Mouse (Mus musculus): ENCODE results near the gene Gm49395.
A peak's percentile ranks its signal among the peaks of the same experiment; 100 is the strongest.

The Gm49395 gene

GRCm38 (mm10) chr13:115090069-115090976 lies 11.4 kb downstream of the Gm49395 start, which contains the start of gene Pelo:
Pelo (minus strand) TSS chr13:115090186.
- Histone ChIP-seq H3K27me3 (ENCODE audit: control insufficient read depth, insufficient read depth, low read length, poor library complexity, severe bottlenecking) (no peaks in the 10 kb centered on the region), H3K36me3 (ENCODE audit: control insufficient read depth, insufficient read depth, low read length, poor library complexity, severe bottlenecking) (no peaks in the 10 kb centered on the region)
- peak; percentile 96 for DNase-seq (ENCODE audit: low read depth, low spot score)

- DNase-seq (ENCODE audit: low read depth, low spot score) = peak; percentile 24
- Histone ChIP-seq H3K27me3 (ENCODE audit: control insufficient read depth, insufficient read depth, low read length, poor library complexity, severe bottlenecking) (no peaks in the 10 kb centered on the region), H3K36me3 (ENCODE audit: control insufficient read depth, insufficient read depth, low read length, poor library complexity, severe bottlenecking) (no peaks in the 10 kb centered on the region)
Measured at GRCm38 (mm10) chr13:115089395-115090025, 12.2 kb downstream of the Gm49395 start.

GRCm38 (mm10) chr13:115089020-115089394 lies 12.7 kb downstream of the Gm49395 start:
- Histone ChIP-seq H3K27me3 (ENCODE audit: control insufficient read depth, insufficient read depth, low read length, poor library complexity, severe bottlenecking) (no peaks in the 10 kb centered on the region), H3K36me3 (ENCODE audit: control insufficient read depth, insufficient read depth, low read length, poor library complexity, severe bottlenecking) (no peaks in the 10 kb centered on the region)
- DNase-seq (ENCODE audit: low read depth, low spot score) = no peak

- Histone ChIP-seq H3K27me3 (ENCODE audit: control insufficient read depth, insufficient read depth, low read length, poor library complexity, severe bottlenecking) (no peaks in the 10 kb centered on the region), H3K36me3 (ENCODE audit: control insufficient read depth, insufficient read depth, low read length, poor library complexity, severe bottlenecking) (no peaks in the 10 kb centered on the region)
- no peak for DNase-seq (ENCODE audit: low read depth, low spot score)
Measured at GRCm38 (mm10) chr13:115085974-115086373, 15.7 kb downstream of the Gm49395 start.

- H3K36me3 ChIP-seq (ENCODE audit: control insufficient read depth, insufficient read depth, low read length, poor library complexity, severe bottlenecking) = no peaks in the 10 kb centered on the region
- DNase-seq (ENCODE audit: low read depth, low spot score) = no peak
- H3K27me3 ChIP-seq (ENCODE audit: control insufficient read depth, insufficient read depth, low read length, poor library complexity, severe bottlenecking) = no peaks in the 10 kb centered on the region
Measured at GRCm38 (mm10) chr13:115082339-115082738, 19.4 kb downstream of the Gm49395 start.

GRCm38 (mm10) chr13:115079996-115080585 lies 21.6 kb downstream of the Gm49395 start:
- no peaks in the 10 kb centered on the region for H3K36me3 ChIP-seq (ENCODE audit: control insufficient read depth, insufficient read depth, low read length, poor library complexity, severe bottlenecking)
- no peak for DNase-seq (ENCODE audit: low read depth, low spot score)

GRCm38 (mm10) chr13:115078997-115079685 lies 22.6 kb downstream of the Gm49395 start:
- H3K36me3 ChIP-seq (ENCODE audit: control insufficient read depth, insufficient read depth, low read length, poor library complexity, severe bottlenecking) = no peaks in the 10 kb centered on the region
- no peaks in the 10 kb centered on the region for H3K27me3 ChIP-seq (ENCODE audit: control insufficient read depth, insufficient read depth, low read length, poor library complexity, severe bottlenecking)
- no peak for DNase-seq (ENCODE audit: low read depth, low spot score)

More at GRCm38 (mm10) chr13:115079996-115080585, 21.6 kb downstream of the Gm49395 start:
- H3K27me3 ChIP-seq (ENCODE audit: control insufficient read depth, insufficient read depth, low read length, poor library complexity, severe bottlenecking) = no peaks in the 10 kb centered on the region

GRCm38 (mm10) chr13:115077346-115078134 lies 24.2 kb downstream of the Gm49395 start:
- DNase-seq (ENCODE audit: low read depth, low spot score) = no peak
- no peaks in the 10 kb centered on the region for H3K27me3 ChIP-seq (ENCODE audit: control insufficient read depth, insufficient read depth, low read length, poor library complexity, severe bottlenecking)
- H3K36me3 ChIP-seq (ENCODE audit: control insufficient read depth, insufficient read depth, low read length, poor library complexity, severe bottlenecking) = no peaks in the 10 kb centered on the region

GRCm38 (mm10) chr13:115072386-115072785 lies 29.3 kb downstream of the Gm49395 start:
- Histone ChIP-seq H3K27me3 (ENCODE audit: control insufficient read depth, insufficient read depth, low read length, poor library complexity, severe bottlenecking) (no peaks in the 10 kb centered on the region; the same call in 1 of the 2 replicates), H3K36me3 (ENCODE audit: control insufficient read depth, insufficient read depth, low read length, poor library complexity, severe bottlenecking) (no peaks in the 10 kb centered on the region)
- DNase-seq (ENCODE audit: low read depth, low spot score) = no peak

- Histone ChIP-seq H3K27me3 (ENCODE audit: control insufficient read depth, insufficient read depth, low read length, poor library complexity, severe bottlenecking) (no peaks in the 10 kb centered on the region; the same call in 1 of the 2 replicates), H3K36me3 (ENCODE audit: control insufficient read depth, insufficient read depth, low read length, poor library complexity, severe bottlenecking) (no peaks in the 10 kb centered on the region)
- no peak for DNase-seq (ENCODE audit: low read depth, low spot score)
Measured at GRCm38 (mm10) chr13:115071431-115071830, 30.3 kb downstream of the Gm49395 start.

GRCm38 (mm10) chr13:115067968-115068330 lies 33.8 kb downstream of the Gm49395 start:
- no peak for DNase-seq (ENCODE audit: low read depth, low spot score)
- no peaks in the 10 kb centered on the region for H3K36me3 ChIP-seq (ENCODE audit: control insufficient read depth, insufficient read depth, low read length, poor library complexity, severe bottlenecking)
- no peaks in the 10 kb centered on the region; the same call in 1 of the 2 replicates for H3K27me3 ChIP-seq (ENCODE audit: control insufficient read depth, insufficient read depth, low read length, poor library complexity, severe bottlenecking)

- no peak for DNase-seq (ENCODE audit: low read depth, low spot score)
- Histone ChIP-seq H3K36me3 (ENCODE audit: control insufficient read depth, insufficient read depth, low read length, poor library complexity, severe bottlenecking) (no peaks in the 10 kb centered on the region), H3K27me3 (ENCODE audit: control insufficient read depth, insufficient read depth, low read length, poor library complexity, severe bottlenecking) (no peaks in the 10 kb centered on the region; the same call in 1 of the 2 replicates)
Measured at GRCm38 (mm10) chr13:115067324-115067967, 34.3 kb downstream of the Gm49395 start.

GRCm38 (mm10) chr13:115057555-115057954 lies 44.2 kb downstream of the Gm49395 start:
- DNase-seq (ENCODE audit: low read depth, low spot score) = no peak
- Histone ChIP-seq H3K36me3 (ENCODE audit: control insufficient read depth, insufficient read depth, low read length, poor library complexity, severe bottlenecking) (no peaks in the 10 kb centered on the region), H3K27me3 (ENCODE audit: control insufficient read depth, insufficient read depth, low read length, poor library complexity, severe bottlenecking) (no peaks in the 10 kb centered on the region)
